Mouse (Mus musculus) liver, adult 2 months (tissue): Measurements from ENCODE around the gene Ugt1a10.

ENCODE experiments used
- CTCF ChIP-seq: fragments of 200-500 bp; IDR thresholded peaks from 2 replicates; pipeline ENCODE4 v1.5.1; 2011; ENCODE audit warnings: low read depth, low read length, control low read depth
- POLR2A ChIP-seq: fragments of 200-500 bp; IDR thresholded peaks from 2 replicates; pipeline ENCODE4 v1.6.1; 2011; ENCODE audit warnings: low read length, control low read depth; ENCODE audit not compliant: insufficient read depth; ENCODE audit errors: extremely low read depth

DNA sequence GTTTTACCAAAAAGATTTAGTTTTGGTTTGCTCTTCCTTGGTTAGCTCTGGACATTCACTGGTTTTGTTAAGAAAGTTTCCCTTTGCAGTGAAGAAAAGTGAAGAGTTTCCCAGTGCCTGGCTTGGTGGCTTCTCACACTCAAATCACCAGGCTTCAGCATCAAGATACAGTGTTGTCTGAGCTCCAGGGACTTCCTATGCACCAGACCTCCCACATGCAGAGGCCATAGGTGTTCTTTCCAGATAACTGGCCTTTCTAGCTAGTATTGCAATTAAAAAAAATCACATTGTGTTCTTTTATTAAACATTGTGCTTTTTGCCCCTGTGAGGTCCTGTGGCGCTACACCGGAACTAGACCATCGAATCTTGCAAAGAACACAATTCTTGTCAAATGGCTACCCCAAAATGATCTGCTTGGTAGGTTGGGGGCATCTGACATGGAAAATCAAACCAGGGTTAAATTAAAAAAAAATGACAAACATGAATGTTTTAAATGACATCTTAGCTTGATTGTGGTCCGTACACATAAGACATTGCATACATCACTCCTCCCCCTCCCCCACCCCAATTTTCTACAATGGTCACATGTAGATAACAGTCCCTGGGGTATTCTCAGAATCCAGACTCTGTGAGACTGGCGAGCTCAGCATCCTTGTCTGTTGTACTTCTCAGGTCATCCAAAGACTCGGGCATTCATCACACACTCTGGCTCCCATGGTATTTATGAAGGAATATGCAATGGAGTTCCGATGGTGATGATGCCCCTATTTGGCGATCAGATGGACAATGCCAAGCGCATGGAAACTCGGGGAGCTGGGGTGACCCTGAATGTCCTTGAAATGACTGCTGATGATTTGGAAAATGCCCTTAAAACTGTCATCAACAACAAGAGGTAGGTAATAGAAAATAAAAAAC, 160.5 kb downstream of the Ugt1a10 start:
- no peak for TF ChIP-seq POLR2A
- no peak for TF ChIP-seq CTCF
